8 mouse cellular contexts compared by ENCODE assay signal in genomic region chr9:102353636-102354491, GRCm38 (mm10). TPM values are rescaled to one million over a fixed set of nuclear protein-coding genes. Genes with fewer than 3 reads are reported as not detected.
DNase-seq lines count a peak whose midpoint lies in the region; ATAC-seq and TF ChIP-seq lines count a peak whose summit lies in the region.

No protein-coding gene starts in this region.

- H3K4me3 ChIP-seq in ES-Bruce4 (ENCODE audit: low read depth, low read length) = peak overlapping the region; percentile 55
- H3K4me3 ChIP-seq in forebrain, embryonic 10.5 days = peak overlapping the region; percentile 82
- H3K4me3 ChIP-seq in midbrain, embryonic 13.5 days (replicated peaks) = peak overlapping the region; percentile 76

- no peak for TF ChIP-seq EP300 in ES-Bruce4 (IDR thresholded peaks at IDR 0.05; ENCODE audit: insufficient read depth, low read depth, low read length)

- intact Hi-C loops in heart, postnatal 14 days (cut with DNase I) = loop anchor here (1.0 to 10.0 kb wide), 5 partner anchors 47 to 1169 kb away; no protein-coding TSS in a partner anchor

- ATAC-seq in midbrain, embryonic 13.5 days = peak; percentile 56

- H3K27ac ChIP-seq in ES-Bruce4 (ENCODE audit: insufficient read depth, low read length) = no peak overlapping the region
- H3K27ac ChIP-seq in forebrain, embryonic 10.5 days = peak overlapping the region; percentile 90
- H3K27ac ChIP-seq in midbrain, embryonic 13.5 days = peak overlapping the region; percentile 87

- H3K4me1 ChIP-seq in ES-Bruce4 (ENCODE audit: control insufficient read depth, insufficient read depth, low read length) = no peaks in the 10 kb centered on the region
- peaks cover 34% of the 10 kb centered on the region for H3K4me1 ChIP-seq in forebrain, embryonic 10.5 days
- peaks cover 40% of the 10 kb centered on the region for H3K4me1 ChIP-seq in midbrain, embryonic 13.5 days (replicated peaks)

- H3K4me2 ChIP-seq in midbrain, embryonic 13.5 days (replicated peaks) = peak overlapping the region; percentile 81

- peaks cover 12% of the 10 kb centered on the region for H3K27me3 ChIP-seq in ES-Bruce4 (ENCODE audit: control insufficient read depth, insufficient read depth, low read length, poor library complexity, severe bottlenecking)
- peaks cover 87% of the 10 kb centered on the region for H3K27me3 ChIP-seq in forebrain, embryonic 10.5 days (ENCODE audit: poor library complexity, severe bottlenecking)
- peaks cover 47% of the 10 kb centered on the region for H3K27me3 ChIP-seq in midbrain, embryonic 13.5 days

- H3K36me3 ChIP-seq in ES-Bruce4 (ENCODE audit: control insufficient read depth, insufficient read depth, low read length, poor library complexity, severe bottlenecking) = no peaks in the 10 kb centered on the region
- no peaks in the 10 kb centered on the region for H3K36me3 ChIP-seq in forebrain, embryonic 10.5 days (replicated peaks)
- H3K36me3 ChIP-seq in midbrain, embryonic 13.5 days = no peaks in the 10 kb centered on the region

- peak; percentile 5 to 7 for DNase-seq in adrenal gland, postnatal 36 days
- DNase-seq in forebrain, embryonic 10.5 days (ENCODE audit: extremely low spot score, low spot score) = peak; percentile 69
- peak; percentile 26 to 36 for DNase-seq in heart, postnatal 14 days
- peak; percentile 46 to 68 for DNase-seq in kidney, postnatal 4 days
- DNase-seq in testis, postnatal 14 days (ENCODE audit: low spot score) = peak; percentile 33
- no peak for DNase-seq in ovary, postnatal 10 days (ENCODE audit: low spot score)

- WGBS in forebrain, embryonic 10.5 days = under 1% methylated on average over 70 of the region's 70 CpGs
- under 1% methylated on average over 69 of the region's 70 CpGs for WGBS in midbrain, embryonic 13.5 days

- H3K9me3 ChIP-seq in ES-Bruce4 (replicated peaks; ENCODE audit: control insufficient read depth, insufficient read depth, low read length, poor library complexity, severe bottlenecking) = no peaks in the 10 kb centered on the region
- H3K9me3 ChIP-seq in forebrain, embryonic 10.5 days = no peaks in the 10 kb centered on the region
- no peaks in the 10 kb centered on the region for H3K9me3 ChIP-seq in midbrain, embryonic 13.5 days

- peak overlapping the region; percentile 14; the same call in 1 of the 2 replicates for H3K9ac ChIP-seq in ES-Bruce4 (ENCODE audit: low read depth, poor library complexity, severe bottlenecking)
- H3K9ac ChIP-seq in midbrain, embryonic 13.5 days (replicated peaks) = peak overlapping the region; percentile 98

- no peak for TF ChIP-seq CTCF in ES-Bruce4 (IDR thresholded peaks at IDR 0.05; ENCODE audit: low read depth, low read length)

- TF ChIP-seq POLR2A in ES-Bruce4 (IDR thresholded peaks at IDR 0.05; ENCODE audit: insufficient read depth, low read length) = no peak

RNA-seq across cellular contexts. Expression of gene Ephb1, which starts 0.6 kb away (rescaled TPM):
- 0.20 and 0.52 TPM in 2 replicates for polyA plus RNA-seq in ES-Bruce4 (2011; ENCODE audit: insufficient read depth, insufficient read length, low read depth, missing spikeins)
- total RNA-seq in adrenal gland, postnatal 36 days (2021) = 1 to 10 TPM; 2.1 to 3.2 TPM
- polyA plus RNA-seq in forebrain, embryonic 10.5 days (2016; fragmentation: Nextera tagmentation; extraction: Ambion mirVana) = 9.1 and 11.0 TPM in 2 replicates
- 10 to 100 TPM; 10.8 to 12.7 TPM for total RNA-seq in heart, postnatal 14 days (2021)
- polyA plus RNA-seq in midbrain, embryonic 13.5 days (2015; fragmentation: Nextera tagmentation; extraction: Ambion mirVana) = 62.9 and 66.2 TPM in 2 replicates
